Mouse (Mus musculus): ENCODE results near the gene Gm7030. TPM values are rescaled to one million over a fixed set of nuclear protein-coding genes. Genes with fewer than 3 reads are reported as not detected.
"Not testable (repeated sequence)": the region's sequence is repeated elsewhere in the genome, so short reads cannot be mapped to it uniquely, and the experiment has no call there.

The Gm7030 gene
- total RNA-seq, 2 experiments from 2014 or later: not detected

- intact Hi-C loops (cut with DNase I); DNase-seq: not testable (repeated sequence)
Observed at GRCm38 (mm10) chr17:36136299-36136848, 7.1 kb upstream of the Gm7030 start.

- DNase-seq; intact Hi-C loops (cut with DNase I): not testable (repeated sequence)
Observed at GRCm38 (mm10) chr17:36135421-36136231, 6.4 kb upstream of the Gm7030 start.

- DNase-seq: no peak
- intact Hi-C loops (cut with DNase I): no loop called here
Observed at GRCm38 (mm10) chr17:36131516-36132265, 2.5 kb upstream of the Gm7030 start.

- intact Hi-C loops (cut with DNase I); DNase-seq: not testable (repeated sequence)
Observed at GRCm38 (mm10) chr17:36128525-36128924, 700 bp downstream of the Gm7030 start.

- intact Hi-C loops (cut with DNase I); DNase-seq: not testable (repeated sequence)
Observed at GRCm38 (mm10) chr17:36124111-36124510, 5.1 kb downstream of the Gm7030 start.

GRCm38 (mm10) chr17:36121352-36122020 is 7.7 kb downstream of the Gm7030 start, which contains the start of gene Gm19684:
Gene Gm19684 (plus strand): TSS chr17:36121678.
- DNase-seq: peak; percentile 41 to 60
- intact Hi-C loops (cut with DNase I): not testable (repeated sequence)

GRCm38 (mm10) chr17:36120839-36121238 is 8.4 kb downstream of the Gm7030 start:
- intact Hi-C loops (cut with DNase I): not testable (repeated sequence)
- peak in 1 of 2 experiments; percentile 22 for DNase-seq

GRCm38 (mm10) chr17:36116545-36116944 is 12.7 kb downstream of the Gm7030 start:
- intact Hi-C loops (cut with DNase I); DNase-seq: not testable (repeated sequence)

GRCm38 (mm10) chr17:36113979-36114593 is 15.1 kb downstream of the Gm7030 start:
- intact Hi-C loops (cut with DNase I): loop anchor here (1.0 to 5.0 kb wide), 2 partner anchors 117 to 177 kb away; no protein-coding TSS in a partner anchor
- peak in 1 of 2 experiments; percentile 45 for DNase-seq

- intact Hi-C loops (cut with DNase I): loop anchor here (5.0 kb wide), 1 partner anchor 174 kb away; no protein-coding TSS in a partner anchor
Observed at GRCm38 (mm10) chr17:36111510-36111868, 17.7 kb downstream of the Gm7030 start.

GRCm38 (mm10) chr17:36110641-36111509 is 18.4 kb downstream of the Gm7030 start:
- intact Hi-C loops (cut with DNase I): loop anchor here (5.0 kb wide), 1 partner anchor 174 kb away; no protein-coding TSS in a partner anchor

More at GRCm38 (mm10) chr17:36111510-36111868, 17.7 kb downstream of the Gm7030 start:
- not testable (repeated sequence) for DNase-seq

GRCm38 (mm10) chr17:36110129-36110528 is 19.1 kb downstream of the Gm7030 start:
- intact Hi-C loops (cut with DNase I): loop anchor here (5.0 kb wide), 1 partner anchor 173 kb away; no protein-coding TSS in a partner anchor

More at GRCm38 (mm10) chr17:36110641-36111509, 18.4 kb downstream of the Gm7030 start:
- DNase-seq: not testable (repeated sequence)

GRCm38 (mm10) chr17:36102091-36102490 is 27.1 kb downstream of the Gm7030 start:
- DNase-seq; intact Hi-C loops (cut with DNase I): not testable (repeated sequence)

More at GRCm38 (mm10) chr17:36110129-36110528, 19.1 kb downstream of the Gm7030 start:
- not testable (repeated sequence) for DNase-seq

GRCm38 (mm10) chr17:36099603-36100002 is 29.6 kb downstream of the Gm7030 start:
- DNase-seq; intact Hi-C loops (cut with DNase I): not testable (repeated sequence)

GRCm38 (mm10) chr17:36093936-36094335 is 35.3 kb downstream of the Gm7030 start:
- DNase-seq: no peak
- intact Hi-C loops (cut with DNase I): no loop called here

- DNase-seq; intact Hi-C loops (cut with DNase I): not testable (repeated sequence)
Observed at GRCm38 (mm10) chr17:36092520-36092919, 36.7 kb downstream of the Gm7030 start.

- DNase-seq; intact Hi-C loops (cut with DNase I): not testable (repeated sequence)
Observed at GRCm38 (mm10) chr17:36091933-36092332, 37.3 kb downstream of the Gm7030 start.

- intact Hi-C loops (cut with DNase I): loop anchor here (2.0 to 5.0 kb wide), 2 partner anchors 61 to 101 kb away; no protein-coding TSS in a partner anchor
- DNase-seq: not testable (repeated sequence)
Observed at GRCm38 (mm10) chr17:36085976-36086375, 43.2 kb downstream of the Gm7030 start.

Measured in heart, postnatal 36 days (tissue).